Mouse (Mus musculus): ENCODE results near the gene Kcnc3. TPM values are rescaled to one million over a fixed set of nuclear protein-coding genes. Genes with fewer than 3 reads are reported as not detected.

The Kcnc3 gene
- polyA plus RNA-seq, 1 experiment from 2014 or later = 0.11 TPM

DNA sequence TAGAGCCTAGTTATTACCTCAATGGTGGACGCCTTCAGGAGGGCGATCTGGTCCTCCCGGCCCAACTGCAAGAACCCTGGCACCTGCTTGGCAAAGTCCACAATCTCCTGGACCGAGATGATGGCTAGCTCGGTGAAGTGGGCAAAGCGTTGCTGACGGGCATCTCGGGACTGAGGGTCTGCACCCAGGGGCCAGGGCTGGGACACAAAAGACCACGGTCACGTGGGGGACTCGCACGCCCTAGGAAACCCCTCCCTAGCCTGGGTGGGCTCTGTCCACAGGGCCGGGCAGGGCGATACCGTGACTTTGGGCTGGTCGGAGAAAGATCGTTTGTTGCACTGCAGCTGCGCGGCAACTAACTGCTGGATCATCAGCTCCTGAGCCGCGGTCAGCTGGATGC, 39.2 kb upstream of the Kcnc3 start:
- Histone ChIP-seq H3K27ac (ENCODE audit: low read length) (no peak overlapping the region), H3K4me1 (ENCODE audit: insufficient read depth, low read length) (peaks cover 23% of the 10 kb centered on the region), H3K4me2 (replicated peaks; ENCODE audit: low read depth, low read length) (no peak overlapping the region), H3K4me3 (ENCODE audit: low read length) (no peak overlapping the region), H3K9ac (replicated peaks; ENCODE audit: low read length) (no peak overlapping the region), H3K27me3 (ENCODE audit: insufficient read depth, low read length) (no peaks in the 10 kb centered on the region), H3K36me3 (ENCODE audit: insufficient read depth, low read length) (peaks cover 29% of the 10 kb centered on the region), H3K9me3 (ENCODE audit: low read length) (no peaks in the 10 kb centered on the region)
- no peak for ATAC-seq (ENCODE audit: low FRiP score, low TSS enrichment)
- WGBS = 94% methylated on average over 21 of the region's 21 CpGs

DNA sequence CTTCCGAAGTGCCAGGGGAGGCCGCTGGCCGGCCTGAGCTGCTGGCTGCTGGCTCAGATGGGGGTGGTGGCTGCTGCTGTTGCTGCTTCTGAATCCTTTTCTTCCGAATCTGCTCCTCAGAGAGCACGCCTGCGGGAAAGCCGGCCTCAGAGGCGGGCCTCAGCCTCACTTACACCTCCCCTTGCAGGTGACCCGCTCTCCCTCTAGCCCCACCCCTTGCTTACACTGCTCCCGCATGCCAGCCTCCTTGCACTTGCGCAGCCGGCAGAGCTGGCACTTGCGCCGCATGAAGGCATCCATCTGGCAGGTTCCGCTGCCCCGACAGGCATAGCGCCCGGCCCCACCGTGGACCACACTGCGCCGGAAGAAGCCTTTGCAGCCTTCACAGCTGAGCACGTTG, 38.7 kb upstream of the Kcnc3 start:
- peaks cover 29% of the 10 kb centered on the region for H3K36me3 ChIP-seq (ENCODE audit: insufficient read depth, low read length)
- H3K27ac ChIP-seq (ENCODE audit: low read length) = no peak overlapping the region
- H3K4me2 ChIP-seq (replicated peaks; ENCODE audit: low read depth, low read length) = no peak overlapping the region
- H3K9ac ChIP-seq (replicated peaks; ENCODE audit: low read length) = no peak overlapping the region
- no peak for ATAC-seq (ENCODE audit: low FRiP score, low TSS enrichment)
- H3K4me1 ChIP-seq (ENCODE audit: insufficient read depth, low read length) = peaks cover 23% of the 10 kb centered on the region
- H3K4me3 ChIP-seq (ENCODE audit: low read length) = no peak overlapping the region
- H3K9me3 ChIP-seq (ENCODE audit: low read length) = no peaks in the 10 kb centered on the region
- WGBS = 75% methylated on average over 22 of the region's 22 CpGs
- no peaks in the 10 kb centered on the region for H3K27me3 ChIP-seq (ENCODE audit: insufficient read depth, low read length)

DNA sequence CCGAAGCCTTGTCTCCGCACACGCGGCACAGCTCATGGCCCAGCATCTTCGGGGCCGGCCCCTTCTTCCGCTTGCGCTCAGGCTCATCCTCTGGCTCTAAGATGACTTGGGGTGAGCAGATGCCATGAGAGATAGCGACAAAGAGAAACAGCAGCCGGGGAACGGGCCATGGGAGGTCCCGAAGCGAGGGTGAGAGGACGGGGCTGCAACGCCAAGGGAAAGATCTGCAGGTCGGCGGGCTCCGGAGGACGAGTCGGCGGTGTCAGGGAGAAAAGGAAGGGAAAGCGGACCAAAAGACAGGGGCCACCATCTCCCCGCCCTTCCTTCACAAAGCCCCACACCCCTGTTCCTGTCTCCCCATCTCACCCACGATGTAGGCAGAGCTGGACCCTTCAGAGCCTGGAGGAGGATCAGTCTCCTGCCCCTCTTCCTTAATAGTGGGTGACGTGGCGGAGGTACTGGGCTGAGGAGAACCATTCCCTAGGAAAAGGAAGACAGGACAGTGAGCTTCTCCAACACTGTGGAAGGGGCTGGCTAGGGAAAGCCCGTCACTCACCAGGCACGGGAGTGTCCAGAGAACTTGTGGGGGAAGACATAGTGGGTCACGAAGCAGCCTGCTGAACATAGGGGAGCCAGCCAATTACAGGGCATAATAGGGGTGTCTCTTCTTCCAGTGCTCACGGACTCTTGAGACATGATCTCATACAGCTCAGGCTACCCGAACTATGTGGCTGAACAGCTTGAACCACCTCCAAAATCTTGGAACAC, 38.1 kb upstream of the Kcnc3 start:
- WGBS = 85% methylated on average over 31 of the region's 31 CpGs
- no peaks in the 10 kb centered on the region for H3K27me3 ChIP-seq (ENCODE audit: insufficient read depth, low read length)
- H3K4me2 ChIP-seq (replicated peaks; ENCODE audit: low read depth, low read length) = peak overlapping the region; percentile 77
- peak overlapping the region; percentile 100; the same call in 1 of the 2 replicates for H3K27ac ChIP-seq (ENCODE audit: low read length)
- peak overlapping the region; percentile 97 for H3K4me3 ChIP-seq (ENCODE audit: low read length)
- H3K36me3 ChIP-seq (ENCODE audit: insufficient read depth, low read length) = peaks cover 29% of the 10 kb centered on the region
- ATAC-seq (ENCODE audit: low FRiP score, low TSS enrichment) = 0 out of 2 replicates have a peak, but pooled peaks have one; percentile 0
- no peaks in the 10 kb centered on the region for H3K9me3 ChIP-seq (ENCODE audit: low read length)
- H3K9ac ChIP-seq (replicated peaks; ENCODE audit: low read length) = peak overlapping the region; percentile 89; the same call in 1 of the 2 replicates
- H3K4me1 ChIP-seq (ENCODE audit: insufficient read depth, low read length) = peaks cover 21% of the 10 kb centered on the region

DNA sequence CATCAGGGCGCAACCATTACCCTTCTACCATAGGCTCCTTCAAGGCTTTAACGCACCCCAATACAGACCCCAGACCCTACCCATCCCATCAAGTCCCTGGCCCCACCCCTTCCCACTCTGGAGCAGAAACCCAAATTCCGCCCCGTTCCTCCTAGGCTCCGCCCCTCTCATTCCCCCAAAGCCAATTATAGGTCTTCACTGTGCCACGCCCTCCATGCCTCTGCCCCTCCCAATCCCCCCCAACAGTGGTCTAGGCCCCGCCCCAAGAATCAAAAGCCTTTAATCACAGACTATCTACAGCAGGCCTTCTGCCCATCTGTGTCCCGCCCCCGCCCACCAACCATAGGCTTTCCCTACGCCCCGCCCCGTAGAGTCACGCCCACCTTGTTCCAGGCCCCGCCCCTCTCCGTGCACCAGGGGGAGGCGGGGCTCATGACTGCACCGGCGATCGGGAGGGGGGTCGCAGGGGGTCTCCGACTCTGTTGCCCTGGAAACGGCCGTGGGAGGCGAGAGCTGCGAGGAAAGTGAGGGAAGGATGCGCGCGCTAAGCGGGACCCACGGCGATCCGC, 37.2 kb upstream of the Kcnc3 start:
- Histone ChIP-seq H3K4me3 (ENCODE audit: low read length) (peak overlapping the region; percentile 97), H3K36me3 (ENCODE audit: insufficient read depth, low read length) (peaks cover 29% of the 10 kb centered on the region), H3K9ac (replicated peaks; ENCODE audit: low read length) (peak overlapping the region; percentile 89), H3K27ac (ENCODE audit: low read length) (peak overlapping the region; percentile 100), H3K4me2 (replicated peaks; ENCODE audit: low read depth, low read length) (peak overlapping the region; percentile 77), H3K27me3 (ENCODE audit: insufficient read depth, low read length) (no peaks in the 10 kb centered on the region), H3K9me3 (ENCODE audit: low read length) (no peaks in the 10 kb centered on the region), H3K4me1 (ENCODE audit: insufficient read depth, low read length) (peaks cover 12% of the 10 kb centered on the region; the same call in 1 of the 2 replicates)
- peak; percentile 67 for ATAC-seq (ENCODE audit: low FRiP score, low TSS enrichment)
- WGBS = under 1% methylated on average over 32 of the region's 32 CpGs

DNA sequence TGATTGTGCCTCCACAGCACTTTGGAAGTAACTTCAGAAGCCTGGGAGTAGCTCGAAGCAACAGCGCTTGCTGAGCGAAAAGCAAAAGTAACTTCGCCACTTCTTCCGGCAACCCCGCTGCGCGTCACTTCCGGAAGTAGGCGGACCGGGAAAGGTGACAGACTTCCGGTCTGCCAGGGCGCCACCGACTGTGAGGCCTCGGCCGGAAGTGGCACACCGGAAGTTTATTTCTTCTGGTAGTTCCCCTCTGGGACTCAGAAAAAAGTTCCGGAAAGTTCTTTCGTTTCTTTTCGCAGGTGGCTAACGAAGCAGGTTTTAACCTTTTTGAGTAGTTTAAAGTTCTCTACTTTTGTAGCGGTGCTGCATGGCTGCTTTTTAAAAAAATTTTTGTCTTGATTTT, 36.6 kb upstream of the Kcnc3 start, which contains the start of gene Nr1h2:
TSS of gene Nr1h2 (minus strand) at position 126 of the 400 bp plus-strand sequence.
- peak within 1 kb of the TSS; percentile 89 for H3K9ac ChIP-seq (replicated peaks; ENCODE audit: low read length)
- no peaks in the 10 kb centered on the region for H3K27me3 ChIP-seq (ENCODE audit: insufficient read depth, low read length)
- peak within 1 kb of the TSS; percentile 97 for H3K4me3 ChIP-seq (ENCODE audit: low read length)
- H3K4me2 ChIP-seq (replicated peaks; ENCODE audit: low read depth, low read length) = peak within 1 kb of the TSS; percentile 77
- ATAC-seq (ENCODE audit: low FRiP score, low TSS enrichment) = peak; percentile 78
- H3K4me1 ChIP-seq (ENCODE audit: insufficient read depth, low read length) = peaks cover 12% of the 10 kb centered on the region; the same call in 1 of the 2 replicates
- under 1% methylated on average over 22 of the region's 22 CpGs for WGBS
- H3K36me3 ChIP-seq (ENCODE audit: insufficient read depth, low read length) = peaks cover 29% of the 10 kb centered on the region
- peak within 1 kb of the TSS; percentile 100 for H3K27ac ChIP-seq (ENCODE audit: low read length)
- H3K9me3 ChIP-seq (ENCODE audit: low read length) = no peaks in the 10 kb centered on the region

DNA sequence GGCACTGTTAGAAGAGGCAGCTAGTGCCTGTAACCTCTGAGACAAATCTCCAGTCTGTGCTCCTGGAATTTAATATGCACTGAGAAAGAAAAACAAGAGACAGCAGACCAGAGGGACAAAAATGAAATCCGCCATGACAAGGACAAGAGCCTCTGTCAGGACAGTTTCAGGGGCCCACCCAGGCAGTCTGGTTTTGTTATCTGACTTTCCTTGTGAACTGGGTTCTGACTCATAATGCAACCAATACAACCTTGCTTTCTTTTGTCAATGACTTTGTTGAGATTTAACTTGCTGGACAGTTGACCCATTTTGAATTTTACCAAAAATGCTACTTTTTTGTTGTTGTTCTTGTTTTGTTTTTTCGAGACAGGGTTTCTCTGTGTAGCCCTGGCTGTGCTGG, 32.8 kb upstream of the Kcnc3 start:
- H3K27me3 ChIP-seq (ENCODE audit: insufficient read depth, low read length) = no peaks in the 10 kb centered on the region
- WGBS = 76% methylated on average over 2 of the region's 2 CpGs
- no peak for ATAC-seq (ENCODE audit: low FRiP score, low TSS enrichment)
- H3K36me3 ChIP-seq (ENCODE audit: insufficient read depth, low read length) = no peaks in the 10 kb centered on the region
- H3K4me3 ChIP-seq (ENCODE audit: low read length) = no peak overlapping the region
- peaks cover 10% of the 10 kb centered on the region; the same call in 1 of the 2 replicates for H3K4me1 ChIP-seq (ENCODE audit: insufficient read depth, low read length)
- no peak overlapping the region for H3K9ac ChIP-seq (replicated peaks; ENCODE audit: low read length)
- H3K9me3 ChIP-seq (ENCODE audit: low read length) = no peaks in the 10 kb centered on the region
- no peak overlapping the region for H3K4me2 ChIP-seq (replicated peaks; ENCODE audit: low read depth, low read length)
- no peak overlapping the region for H3K27ac ChIP-seq (ENCODE audit: low read length)

DNA sequence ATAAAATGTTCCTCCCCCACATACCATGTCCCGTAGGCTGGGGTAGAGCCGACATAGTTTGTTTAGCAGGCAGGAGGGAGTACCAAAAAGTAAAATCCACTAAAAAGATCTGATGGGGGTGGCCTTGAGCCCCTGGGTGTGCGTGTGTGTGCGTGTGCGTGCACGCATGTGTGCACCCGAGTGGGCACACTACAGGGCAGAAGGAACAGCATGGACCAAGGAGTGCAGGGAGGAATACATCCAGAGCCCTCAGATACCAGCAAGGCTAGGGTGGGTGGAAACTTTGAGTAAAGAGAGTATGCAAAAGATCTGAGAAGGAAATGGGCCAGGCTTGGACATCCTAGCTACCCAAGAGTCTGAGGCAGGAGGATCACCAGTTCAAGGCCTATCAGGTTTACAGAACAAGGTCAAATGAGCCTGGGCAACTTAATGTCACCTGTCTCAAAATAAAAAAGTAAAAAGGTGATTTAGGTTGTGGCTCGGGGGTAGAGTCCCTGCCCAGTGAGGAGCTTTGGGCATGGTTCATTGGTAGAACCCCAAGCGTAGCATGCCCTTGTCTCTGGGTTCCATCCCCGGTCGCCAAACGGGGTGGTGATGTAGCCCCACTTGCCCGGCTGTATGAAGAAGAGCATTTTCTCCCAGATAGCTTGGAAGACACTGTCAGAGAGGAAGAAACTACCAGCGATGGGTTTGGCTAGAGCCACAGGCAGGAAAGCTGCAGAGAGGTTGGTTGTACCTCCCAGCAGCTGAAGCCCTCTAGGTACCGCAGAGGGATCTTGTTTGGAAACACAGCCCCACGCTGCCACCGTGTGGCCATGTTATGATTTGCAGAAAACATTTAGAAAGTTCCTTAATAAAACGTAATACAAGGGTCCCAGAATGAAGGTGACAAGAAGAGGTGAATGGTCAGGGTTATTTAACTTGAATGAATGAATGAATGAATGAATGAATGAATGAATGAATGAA, 29.7 kb upstream of the Kcnc3 start:
- WGBS = 46% methylated on average over 18 of the region's 18 CpGs
- no peaks in the 10 kb centered on the region for H3K9me3 ChIP-seq (ENCODE audit: low read length)
- no peaks in the 10 kb centered on the region for H3K36me3 ChIP-seq (ENCODE audit: insufficient read depth, low read length)
- H3K9ac ChIP-seq (replicated peaks; ENCODE audit: low read length) = no peak overlapping the region
- H3K4me1 ChIP-seq (ENCODE audit: insufficient read depth, low read length) = no peaks in the 10 kb centered on the region
- no peak overlapping the region for H3K4me2 ChIP-seq (replicated peaks; ENCODE audit: low read depth, low read length)
- H3K27ac ChIP-seq (ENCODE audit: low read length) = no peak overlapping the region
- 0 out of 2 replicates have a peak, but pooled peaks have one; percentile 49 for ATAC-seq (ENCODE audit: low FRiP score, low TSS enrichment)
- no peaks in the 10 kb centered on the region for H3K27me3 ChIP-seq (ENCODE audit: insufficient read depth, low read length)
- no peak overlapping the region for H3K4me3 ChIP-seq (ENCODE audit: low read length)

DNA sequence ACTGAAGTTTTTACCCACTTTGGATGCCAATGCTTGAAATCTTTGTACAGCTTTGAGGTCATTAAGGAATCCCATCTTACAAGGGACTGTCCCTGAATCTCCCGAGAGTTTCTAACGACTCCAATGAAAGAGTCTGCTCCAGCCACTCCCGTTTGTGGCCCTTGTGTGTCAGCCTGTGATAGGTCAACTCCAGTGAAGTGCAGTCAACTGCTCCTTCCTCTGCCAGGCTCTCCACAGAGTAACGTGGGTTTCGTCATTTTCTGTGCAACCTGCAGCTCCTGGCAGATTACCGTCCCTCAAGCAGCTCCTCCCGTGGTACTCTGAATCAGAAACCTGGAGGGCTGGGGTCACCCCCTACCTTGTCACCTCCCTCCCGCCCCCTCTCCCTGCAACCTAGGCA, 27.2 kb upstream of the Kcnc3 start:
- no peaks in the 10 kb centered on the region for H3K36me3 ChIP-seq (ENCODE audit: insufficient read depth, low read length)
- no peak overlapping the region for H3K9ac ChIP-seq (replicated peaks; ENCODE audit: low read length)
- no peaks in the 10 kb centered on the region for H3K9me3 ChIP-seq (ENCODE audit: low read length)
- no peaks in the 10 kb centered on the region for H3K27me3 ChIP-seq (ENCODE audit: insufficient read depth, low read length)
- WGBS = 41% methylated on average over 8 of the region's 8 CpGs
- H3K27ac ChIP-seq (ENCODE audit: low read length) = no peak overlapping the region
- no peak for ATAC-seq (ENCODE audit: low FRiP score, low TSS enrichment)
- H3K4me2 ChIP-seq (replicated peaks; ENCODE audit: low read depth, low read length) = no peak overlapping the region
- no peaks in the 10 kb centered on the region for H3K4me1 ChIP-seq (ENCODE audit: insufficient read depth, low read length)
- H3K4me3 ChIP-seq (ENCODE audit: low read length) = no peak overlapping the region

DNA sequence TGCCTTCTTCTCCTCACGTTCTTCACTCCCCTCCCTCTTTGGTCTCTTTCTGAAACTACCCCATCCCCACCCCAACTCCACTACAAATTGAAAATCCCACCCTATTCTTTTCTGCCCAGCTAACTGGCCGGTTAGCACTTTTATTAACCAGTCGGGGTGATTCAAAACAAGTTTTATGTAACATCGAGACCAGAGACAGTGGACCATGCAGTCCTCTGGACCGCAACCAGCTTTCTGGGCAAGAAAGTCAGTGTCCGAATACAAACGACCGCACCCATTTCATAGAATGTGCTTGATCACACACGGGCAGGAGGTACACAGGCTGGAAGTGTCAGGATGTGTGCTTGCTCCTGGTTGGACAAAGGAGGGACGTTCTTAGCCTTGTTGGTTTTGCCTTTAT, 26.0 kb upstream of the Kcnc3 start:
- Histone ChIP-seq H3K9ac (replicated peaks; ENCODE audit: low read length) (no peak overlapping the region), H3K4me3 (ENCODE audit: low read length) (no peak overlapping the region), H3K27me3 (ENCODE audit: insufficient read depth, low read length) (no peaks in the 10 kb centered on the region), H3K4me1 (ENCODE audit: insufficient read depth, low read length) (no peaks in the 10 kb centered on the region), H3K9me3 (ENCODE audit: low read length) (no peaks in the 10 kb centered on the region), H3K36me3 (ENCODE audit: insufficient read depth, low read length) (no peaks in the 10 kb centered on the region), H3K4me2 (replicated peaks; ENCODE audit: low read depth, low read length) (no peak overlapping the region), H3K27ac (ENCODE audit: low read length) (no peak overlapping the region)
- no peak for ATAC-seq (ENCODE audit: low FRiP score, low TSS enrichment)
- 80% methylated on average over 10 of the region's 10 CpGs for WGBS

All from kidney, embryonic 16.5 days (tissue).